In genomic region chr16:64758561-64759244, GRCm38 (mm10) we compare ENCODE assay signal across 10 mouse cellular contexts. TPM values are rescaled to one million over a fixed set of nuclear protein-coding genes. Genes with fewer than 3 reads are reported as not detected.
DNase-seq lines count a peak whose midpoint lies in the region; ATAC-seq lines count a peak whose summit lies in the region.
"Had no signal": no experiment of that assay in that cellular context is flagged by ENCODE, and none has a peak within 500 bp of the region (broad histone marks: within the 10 kb centered on the region; RNA-seq: fewer than 3 reads in every experiment).

No protein-coding gene starts in this region.

- H3K27me3 ChIP-seq in stomach, embryonic 14.5 days (ENCODE audit: control insufficient read depth, insufficient read depth, low read length): no peaks in the 10 kb centered on the region
- no peaks in the 10 kb centered on the region for H3K27me3 ChIP-seq in limb, embryonic 10.5 days (ENCODE audit: low read depth, poor library complexity, severe bottlenecking)
- no peaks in the 10 kb centered on the region for H3K27me3 ChIP-seq in kidney, embryonic 15.5 days
- H3K27me3 ChIP-seq: embryonic facial prominence, embryonic 12.5 days; midbrain, embryonic 15.5 days had no signal

- no peaks in the 10 kb centered on the region for H3K4me1 ChIP-seq in stomach, embryonic 14.5 days (ENCODE audit: control insufficient read depth, insufficient read depth, low read length)
- no peaks in the 10 kb centered on the region for H3K4me1 ChIP-seq in limb, embryonic 10.5 days
- H3K4me1 ChIP-seq in kidney, embryonic 15.5 days: 0 out of 2 replicates have a peak, but pooled peaks cover 3% of the 10 kb centered on the region
- H3K4me1 ChIP-seq: embryonic facial prominence, embryonic 12.5 days; midbrain, embryonic 15.5 days had no signal

- peak overlapping the region; percentile 44; the same call in 1 of the 2 replicates for H3K27ac ChIP-seq in stomach, embryonic 14.5 days (ENCODE audit: low read length)
- no peak overlapping the region for H3K27ac ChIP-seq in limb, embryonic 10.5 days
- H3K27ac ChIP-seq in kidney, embryonic 15.5 days: no peak overlapping the region
- H3K27ac ChIP-seq: embryonic facial prominence, embryonic 12.5 days; midbrain, embryonic 15.5 days had no signal

- intact Hi-C loops in heart, postnatal 14 days (cut with DNase I): loop anchor here (5.0 to 10.0 kb wide), 3 partner anchors 139 to 1974 kb away; partner anchors contain the start of gene Nsun3

- H3K36me3 ChIP-seq in stomach, embryonic 14.5 days (ENCODE audit: control insufficient read depth, insufficient read depth, low read length): peaks cover 3% of the 10 kb centered on the region; the same call in 1 of the 2 replicates
- H3K36me3 ChIP-seq in limb, embryonic 10.5 days: peaks cover 25% of the 10 kb centered on the region
- peaks cover 16% of the 10 kb centered on the region for H3K36me3 ChIP-seq in kidney, embryonic 15.5 days

- DNase-seq in heart, adult 8-10 months (ENCODE audit: low spot score): peak; percentile 38
- DNase-seq in heart, postnatal 14 days: no peak
- no peak for DNase-seq in left cerebral cortex, adult 8-10 months (ENCODE audit: low spot score in 2 of 2)
- DNase-seq in limb, embryonic 10.5 days (ENCODE audit: low spot score): no peak

- H3K9me3 ChIP-seq in stomach, embryonic 14.5 days (ENCODE audit: control insufficient read depth, low read depth, low read length): peaks cover 4% of the 10 kb centered on the region; the same call in 1 of the 2 replicates
- peaks cover 4% of the 10 kb centered on the region; the same call in 1 of the 2 replicates for H3K9me3 ChIP-seq in limb, embryonic 10.5 days (replicated peaks)
- peaks cover 17% of the 10 kb centered on the region for H3K9me3 ChIP-seq in kidney, embryonic 15.5 days (replicated peaks)
- H3K9me3 ChIP-seq: midbrain, embryonic 15.5 days had no signal

- no peak overlapping the region for H3K4me3 ChIP-seq in stomach, embryonic 14.5 days (ENCODE audit: low read depth, low read length)
- no peak overlapping the region for H3K4me3 ChIP-seq in limb, embryonic 10.5 days
- no peak overlapping the region for H3K4me3 ChIP-seq in kidney, embryonic 15.5 days (replicated peaks)
- H3K4me3 ChIP-seq: embryonic facial prominence, embryonic 12.5 days; midbrain, embryonic 15.5 days had no signal

- ATAC-seq in CD4-positive, CD25-positive, alpha-beta regulatory T cell, adult 4 months: peak; percentile 81
- ATAC-seq in inflammation-experienced regulatory T-cells, adult 6 months: peak; percentile 82
- ATAC-seq in stomach, embryonic 14.5 days (ENCODE audit: insufficient number of reproducible peaks, insufficient read depth, low FRiP score, low read depth): no peak
- ATAC-seq in kidney, embryonic 15.5 days (replicated peaks; ENCODE audit: low FRiP score): no peak
- ATAC-seq: midbrain, embryonic 15.5 days had no signal

- no peak overlapping the region for H3K9ac ChIP-seq in stomach, embryonic 14.5 days (replicated peaks; ENCODE audit: low read depth, low read length)
- H3K9ac ChIP-seq in kidney, embryonic 15.5 days: no peak overlapping the region
- H3K9ac ChIP-seq: embryonic facial prominence, embryonic 12.5 days; midbrain, embryonic 15.5 days had no signal

- H3K4me2 ChIP-seq in stomach, embryonic 14.5 days (replicated peaks; ENCODE audit: low read depth, low read length): no peak overlapping the region
- H3K4me2 ChIP-seq in kidney, embryonic 15.5 days: no peak overlapping the region
- H3K4me2 ChIP-seq: embryonic facial prominence, embryonic 12.5 days; midbrain, embryonic 15.5 days had no signal

- 58% methylated on average over 6 of the region's 6 CpGs for WGBS in stomach, embryonic 14.5 days
- WGBS in limb, embryonic 10.5 days: 89% methylated on average over 6 of the region's 6 CpGs
- WGBS in kidney, embryonic 15.5 days: 54% methylated on average over 6 of the region's 6 CpGs

RNA-seq across cellular contexts. Expression of gene 4930453N24Rik, which starts 12.3 kb away (rescaled TPM):
- 10 to 100 TPM; 20.6 to 25.9 (median 23.7) TPM for total RNA-seq in heart, adult 8-10 months (2022)
- total RNA-seq in heart, postnatal 14 days (2021): 10 to 100 TPM; 24.5 to 24.6 TPM
- polyA plus RNA-seq in CD4-positive, CD25-positive, alpha-beta regulatory T cell, adult 4 months (2017; shearing (Covaris generic)): 10 to 100 TPM; 12.3 to 21.5 TPM
- polyA plus RNA-seq in inflammation-experienced regulatory T-cells, adult 6 months (2017; shearing (Covaris generic)): 10 to 100 TPM; 14.2 to 26.6 (median 19.4) TPM
- 29.8 and 30.1 TPM in 2 replicates for polyA plus RNA-seq in stomach, embryonic 14.5 days (2014; fragmentation: Nextera tagmentation; extraction: Ambion mirVana)
- 10 to 100 TPM; 20.7 to 27.0 (median 22.8) TPM for total RNA-seq in left cerebral cortex, adult 8-10 months (2022)
- polyA plus RNA-seq in limb, embryonic 10.5 days (2016; fragmentation: Nextera tagmentation; extraction: Ambion mirVana): 29.6 and 30.1 TPM in 2 replicates
- polyA plus RNA-seq in kidney, embryonic 15.5 days (2015; fragmentation: Nextera tagmentation; extraction: Ambion mirVana): 21.8 and 23.7 TPM in 2 replicates

Comparison
In these comparisons a context has a peak if more than half of its experiments do, and no peak if none do; other contexts are left out.
1. ATAC-seq: peak in CD4-positive, CD25-positive, alpha-beta regulatory T cell, adult 4 months (single experiment) and inflammation-experienced regulatory T-cells, adult 6 months (single experiment); none in stomach, embryonic 14.5 days (single experiment) and kidney, embryonic 15.5 days (single experiment).